Mouse (Mus musculus) lung, postnatal 25 days (tissue): ENCODE measurements at regions not wholly inside any gene's neighbourhood (a gene's known extent, or its start where the extent isn't known, plus 50 kb on each side); places are given as distances from the start of the nearest gene placed in this dataset.
"Not testable (repeated sequence)": the region's sequence is repeated elsewhere in the genome, so short reads cannot be mapped to it uniquely, and the experiment has no call there.

Experiments
- DNase-seq: peaks from one replicate; pipeline ENCODE4 v3.0.0; 2022; ENCODE audit warnings: low spot score

- DNase-seq: no peak
These were observed 206.3 kb upstream of the Spef2 start for GRCm38 (mm10) chr15:9954941-9955340.

DNA sequence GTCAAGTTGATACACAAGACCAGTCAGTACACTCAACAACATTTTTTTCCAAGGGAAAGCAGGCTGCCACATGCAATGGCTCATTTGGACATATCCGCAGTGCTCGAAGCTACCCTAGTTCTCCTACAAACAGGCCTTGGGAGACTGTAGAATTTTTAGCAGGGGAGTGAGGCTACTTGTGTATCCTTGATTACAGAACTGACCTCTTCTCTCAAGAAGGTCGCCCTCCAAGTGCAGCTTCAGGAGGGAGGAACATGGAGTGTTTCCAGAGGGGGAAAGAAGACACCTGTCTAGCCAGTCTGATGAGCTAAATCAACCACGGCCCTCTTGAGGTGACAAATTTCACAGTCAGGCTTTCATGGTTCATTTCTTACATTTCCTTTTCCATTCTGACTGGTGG is 202.0 kb upstream of the Prlr start:
- no peak for DNase-seq

DNA sequence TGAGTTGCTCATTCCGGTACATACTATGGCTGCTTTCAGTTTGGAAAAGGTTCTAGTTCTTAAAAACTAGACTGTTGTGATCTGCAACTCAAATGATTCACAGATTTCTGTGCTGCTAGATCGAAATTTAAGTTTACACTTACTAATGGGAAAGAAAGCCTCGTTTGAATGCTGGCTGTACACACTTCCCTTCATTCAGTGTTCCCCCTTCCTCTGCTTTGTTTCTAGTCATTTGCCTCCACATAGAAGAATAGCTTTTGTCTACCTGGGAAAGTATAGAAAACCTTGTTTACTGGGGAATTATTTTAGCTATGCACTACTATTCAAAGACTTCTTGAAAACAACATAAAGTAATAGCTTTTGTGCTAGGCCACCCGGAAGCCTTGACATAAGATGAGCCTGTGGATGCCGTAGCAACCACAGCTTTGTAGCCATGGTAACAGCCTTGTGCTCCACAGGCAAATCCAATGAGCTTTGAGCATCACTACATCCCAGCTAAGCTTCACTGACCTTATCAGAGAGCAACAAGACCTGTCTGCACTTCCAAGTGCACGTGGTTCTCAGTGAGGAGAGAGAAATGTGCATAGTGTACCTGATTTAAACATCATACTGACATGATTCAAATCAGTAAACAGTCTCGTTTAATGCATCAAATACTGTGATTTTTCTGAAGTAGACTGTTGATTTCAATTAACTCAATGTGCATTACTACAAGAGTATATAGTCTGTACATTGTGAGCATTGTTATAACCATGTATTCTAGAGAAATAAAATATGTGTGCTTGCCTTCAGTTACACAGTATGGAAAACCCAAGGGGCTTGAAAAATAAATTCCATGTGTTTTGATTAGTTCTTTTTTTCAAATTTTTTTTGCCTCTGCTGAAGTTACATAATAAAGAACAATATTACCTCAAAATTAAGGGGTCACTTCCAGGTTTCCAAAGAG is 165.5 kb upstream of the Prlr start:
- no peak for DNase-seq

GRCm38 (mm10) chr15:10017216-10017615 is 159.8 kb upstream of the Prlr start:
- no peak for DNase-seq

- no peak for DNase-seq
These were observed 147.1 kb upstream of the Prlr start for GRCm38 (mm10) chr15:10029902-10030301.

GRCm38 (mm10) chr15:10035561-10035960 is 141.5 kb upstream of the Prlr start:
- no peak for DNase-seq

- DNase-seq: not testable (repeated sequence)
These were observed 140.5 kb upstream of the Prlr start for GRCm38 (mm10) chr15:10036576-10036975.

GRCm38 (mm10) chr15:10073580-10073979 is 103.5 kb upstream of the Prlr start:
- no peak for DNase-seq

GRCm38 (mm10) chr15:10074916-10075315 is 102.1 kb upstream of the Prlr start:
- DNase-seq: peak; percentile 16

DNA sequence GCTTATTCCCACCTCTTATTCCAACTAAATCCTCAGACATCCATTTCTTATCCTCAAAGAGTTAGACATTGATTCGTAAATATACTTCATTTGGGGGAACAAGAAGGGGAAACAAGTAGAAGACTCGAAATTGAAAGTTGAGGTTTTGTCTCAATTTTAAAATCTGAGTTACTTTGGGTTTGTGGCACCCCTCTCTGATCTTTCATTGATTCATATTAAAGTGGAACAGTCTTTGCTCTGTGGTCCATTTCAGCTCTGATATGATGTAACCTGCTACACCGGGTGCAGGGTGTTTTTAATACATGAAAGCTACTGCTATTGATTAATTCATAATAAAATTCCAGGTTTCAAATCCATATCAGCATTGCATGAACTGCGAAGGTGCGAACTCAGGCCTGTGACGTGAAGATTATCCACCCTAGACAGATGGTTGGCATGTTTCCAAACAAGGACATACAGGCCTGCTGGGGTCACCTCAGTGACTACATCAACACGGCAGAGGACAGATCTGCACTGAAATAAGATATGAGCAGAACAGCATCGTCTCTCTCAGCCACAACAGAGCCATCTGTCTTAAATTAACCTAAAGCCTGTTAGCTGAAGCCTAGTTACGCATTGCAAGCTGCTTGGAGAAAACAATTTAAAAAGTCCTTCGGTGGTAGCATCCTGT is 101.5 kb upstream of the Prlr start:
- DNase-seq: no peak

DNA sequence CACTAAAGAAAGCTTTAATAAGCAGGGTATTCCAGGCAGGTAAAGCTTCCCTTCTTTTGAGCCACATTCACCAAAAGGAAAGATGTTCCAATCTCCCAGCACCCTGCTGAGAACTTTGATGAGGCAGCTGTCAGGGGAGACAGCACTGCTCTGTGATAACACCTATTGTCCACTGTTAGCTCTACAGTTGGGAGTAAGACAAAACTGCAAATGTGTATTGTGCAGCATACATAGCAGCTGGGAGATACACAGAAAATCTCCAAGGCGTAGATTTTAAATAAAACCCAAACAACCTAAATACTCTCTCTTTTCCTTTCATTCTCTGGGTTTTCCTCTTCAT is 101.0 kb upstream of the Prlr start:
- no peak for DNase-seq

DNA sequence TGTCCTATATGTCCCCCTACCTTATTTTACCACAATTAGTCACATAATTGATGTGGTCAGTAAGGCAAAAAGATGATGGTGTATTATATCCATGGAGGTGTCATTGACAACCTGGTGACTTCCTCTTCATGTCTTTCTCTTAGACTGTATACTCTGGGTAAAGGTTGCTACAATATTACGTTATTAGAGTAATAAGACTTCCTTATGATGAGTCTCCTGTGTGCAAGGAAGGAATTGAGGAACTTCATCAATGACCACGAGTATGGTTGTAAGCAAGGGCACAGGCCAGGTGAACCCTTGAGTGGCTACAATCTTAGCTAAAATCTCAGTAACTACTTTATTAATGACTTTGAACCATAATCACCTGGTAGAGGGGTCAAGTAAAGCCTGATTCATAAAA is 98.6 kb upstream of the Prlr start:
- DNase-seq: no peak

- DNase-seq: no peak
These were observed 97.5 kb upstream of the Prlr start for GRCm38 (mm10) chr15:10079510-10079909.

DNA sequence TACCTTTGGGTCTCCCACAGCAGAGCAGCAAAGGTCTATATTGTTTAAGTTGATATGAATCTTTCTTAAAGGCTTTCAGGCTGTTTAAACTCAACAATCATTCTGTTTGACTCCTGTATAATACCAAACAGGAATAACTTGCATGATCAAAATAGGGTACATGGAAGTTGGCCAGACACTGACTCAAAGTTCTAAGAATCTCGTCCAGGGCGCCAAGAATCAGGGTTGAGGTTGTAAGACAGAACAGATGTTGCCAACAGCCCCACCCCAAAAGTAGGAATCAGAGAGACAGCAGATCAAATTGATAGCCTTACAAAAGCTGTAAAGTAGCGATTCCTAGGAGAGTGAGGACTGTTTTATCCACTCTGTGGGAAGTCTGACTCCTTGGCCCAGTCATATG is 88.3 kb upstream of the Prlr start:
- no peak for DNase-seq

DNA sequence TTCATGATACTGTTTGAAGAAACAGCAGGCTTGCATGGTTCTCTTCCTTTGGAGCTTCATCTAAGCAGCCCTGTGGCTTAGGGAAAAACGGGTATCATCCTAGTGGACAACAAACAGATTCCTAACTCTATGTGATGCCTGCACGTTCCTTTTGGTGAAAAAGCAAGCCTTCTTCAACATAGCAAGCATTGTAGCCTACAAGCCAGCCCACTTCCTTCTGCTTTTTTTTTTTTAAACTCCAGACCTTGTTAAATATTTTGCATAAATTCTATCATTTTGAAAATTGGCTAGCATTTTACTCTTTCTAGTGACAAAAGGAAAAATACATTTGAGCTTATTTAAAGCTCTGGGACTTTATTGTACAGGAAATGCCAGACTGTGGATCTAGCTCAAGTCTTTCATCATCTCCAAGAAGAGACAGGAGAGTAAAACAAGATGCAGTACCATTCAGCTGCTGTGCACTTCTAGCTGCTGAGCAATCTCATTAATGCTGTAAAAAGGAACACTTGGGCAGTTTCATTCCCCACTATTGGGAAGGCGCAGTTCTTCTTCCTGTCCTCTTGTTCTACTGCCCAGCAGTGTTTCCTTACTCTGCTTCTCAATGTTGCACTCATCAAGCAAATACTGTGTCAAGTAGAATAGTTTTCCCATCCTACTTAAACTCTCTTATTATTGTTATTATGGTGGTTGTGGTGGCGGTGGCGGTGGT is 86.5 kb upstream of the Prlr start:
- DNase-seq: no peak

- DNase-seq: no peak
These were observed 73.7 kb upstream of the Prlr start for GRCm38 (mm10) chr15:10103350-10103749.

GRCm38 (mm10) chr15:10105211-10105976 is 71.6 kb upstream of the Prlr start:
- DNase-seq: not testable (repeated sequence)

- no peak for DNase-seq
These were observed 70.2 kb upstream of the Prlr start for GRCm38 (mm10) chr15:10106853-10107252.
